Mouse (Mus musculus): ENCODE data around the gene Ddx39b. TPM values are rescaled to one million over a fixed set of nuclear protein-coding genes. Genes with fewer than 3 reads are reported as not detected.

The Ddx39b gene
- total and polyA plus RNA-seq, 3 experiments, result 208 to 411 (median 242) TPM

GRCm38 (mm10) chr17:35205380-35205769, 36.2 kb upstream of the Ddx39b start:
- Histone ChIP-seq H3K4me2 (ENCODE audit: insufficient read depth, low read depth, poor library complexity, severe bottlenecking) (peak overlapping the region; percentile 23), H3K4me1 (ENCODE audit: control insufficient read depth in 1 of 2, insufficient read depth in 2 of 2) (peaks cover 22 to 72% of the 10 kb centered on the region in 2 experiments)
- TF ChIP-seq ZKSCAN1 (IDR thresholded peaks at IDR 0.05; ENCODE audit: borderline replicate concordance, low read depth, low read length), result no peak
- peak; percentile 40; the same call in 1 of the 2 replicates for TF ChIP-seq BHLHE40 (IDR thresholded peaks at IDR 0.05; ENCODE audit: low read depth, low read length)
- TF ChIP-seq SMC3 (IDR thresholded peaks at IDR 0.05; ENCODE audit: low read depth, low read length), result no peak
- TF ChIP-seq CHD1 (IDR thresholded peaks at IDR 0.05; ENCODE audit: low read depth, low read length), result no peak
- TF ChIP-seq NRF1 (IDR thresholded peaks at IDR 0.05; ENCODE audit: low read depth, low read length), result no peak
- TF ChIP-seq POLR2AphosphoS2 (IDR thresholded peaks at IDR 0.05; ENCODE audit: low read depth, low read length), result no peak
- peak; percentile 48 for TF ChIP-seq ZNF384 (IDR thresholded peaks at IDR 0.05; ENCODE audit: low read depth, low read length)
- no peak for TF ChIP-seq SIN3A (IDR thresholded peaks at IDR 0.05; ENCODE audit: low read length)
- no peak for TF ChIP-seq E2F4 (IDR thresholded peaks at IDR 0.05; ENCODE audit: insufficient replicate concordance, low read depth, low read length)
- TF ChIP-seq ETS1 (conservative IDR thresholded peaks at IDR 0.05; ENCODE audit: low read depth, low read length), result 0 out of 2 replicates have a peak, but pooled peaks have one; percentile 7
- TF ChIP-seq MEF2A (IDR thresholded peaks at IDR 0.05; ENCODE audit: borderline replicate concordance, low read depth, low read length), result no peak
- TF ChIP-seq TCF12 (IDR thresholded peaks at IDR 0.05; ENCODE audit: low read depth, low read length), result 0 out of 2 replicates have a peak, but pooled peaks have one; percentile 8
- TF ChIP-seq MAX (IDR thresholded peaks at IDR 0.05; ENCODE audit: low read length), result peak; percentile 29; the same call in 1 of the 2 replicates

GRCm38 (mm10) chr17:35209785-35210535, 31.6 kb upstream of the Ddx39b start:
- H3K27ac ChIP-seq (ENCODE audit: insufficient read depth, low read depth), result peak overlapping the region; percentile 97
- no peaks in the 10 kb centered on the region for H3K79me2 ChIP-seq (replicated peaks; ENCODE audit: control insufficient read depth, extremely low read depth, insufficient read depth, poor library complexity, severe bottlenecking)
- H3K36me3 ChIP-seq (replicated peaks in 1 of 2; ENCODE audit: control insufficient read depth in 1 of 2, insufficient read depth in 1 of 2, low read length in 1 of 2), result no peaks in the 10 kb centered on the region
- peaks cover 28 to 80% of the 10 kb centered on the region in 2 experiments for H3K4me1 ChIP-seq (ENCODE audit: control insufficient read depth in 1 of 2, insufficient read depth in 2 of 2)
- peak overlapping the region; percentile 72 for H3K4me2 ChIP-seq (ENCODE audit: insufficient read depth, low read depth, poor library complexity, severe bottlenecking)
- no peak overlapping the region for H3K4me3 ChIP-seq (replicated peaks in 1 of 3; ENCODE audit: low read depth in 2 of 3, low read length in 2 of 3, poor library complexity in 1 of 3)
- DNase-seq (ENCODE audit: extremely low read depth), result peak; percentile 94
- no peaks in the 10 kb centered on the region for H3K27me3 ChIP-seq (replicated peaks)
- H3K9ac ChIP-seq (ENCODE audit: insufficient read depth, low read depth), result peak overlapping the region; percentile 62
- dilution Hi-C loops (cut with MboI; ENCODE audit: extremely low pct_ligation_motif_present, extremely low pct_unique_long_range_greater_than_20kb, low sequenced_read_pairs), result no loop called here
- in situ Hi-C loops (cut with MboI; ENCODE audit: low pct_ligation_motif_present, low pct_unique_long_range_greater_than_20kb, low sequenced_read_pairs), result no loop called here
- no peaks in the 10 kb centered on the region for H3K9me3 ChIP-seq (replicated peaks; ENCODE audit: low read length)
- TF ChIP-seq MAX (IDR thresholded peaks at IDR 0.05; ENCODE audit: low read length) (peak; percentile 89), RAD21 (IDR thresholded peaks at IDR 0.05; ENCODE audit: low read depth, low read length) (no peak; the same call in none of the 2 replicates), MEF2A (IDR thresholded peaks at IDR 0.05; ENCODE audit: borderline replicate concordance, low read depth, low read length) (peak; percentile 93), E2F4 (IDR thresholded peaks at IDR 0.05; ENCODE audit: insufficient replicate concordance, low read depth, low read length) (0 out of 2 replicates have a peak, but pooled peaks have one; percentile 14), IRF4 (IDR thresholded peaks at IDR 0.05; ENCODE audit: low read depth, low read length) (peak; percentile 92), MXI1 (IDR thresholded peaks at IDR 0.05; ENCODE audit: low read depth, low read length) (peak; percentile 85), TCF12 (IDR thresholded peaks at IDR 0.05; ENCODE audit: low read depth, low read length) (peak; percentile 95), POLR2A (IDR thresholded peaks at IDR 0.05; ENCODE audit: low read depth, low read length) (peak; percentile 46), KAT2A (IDR thresholded peaks at IDR 0.05; ENCODE audit: insufficient replicate concordance, low read length) (0 out of 2 replicates have a peak, but pooled peaks have one; percentile 64), CTCF (conservative IDR thresholded peaks at IDR 0.05 in 1 of 2, IDR thresholded peaks at IDR 0.05 in 1 of 2; ENCODE audit: low read depth in 2 of 2, low read length in 2 of 2) (no peak), ZC3H11A (IDR thresholded peaks at IDR 0.05; ENCODE audit: low read depth, low read length) (no peak), USF2 (conservative IDR thresholded peaks at IDR 0.05; ENCODE audit: low read depth, low read length) (no peak), JUN (IDR thresholded peaks at IDR 0.05; ENCODE audit: insufficient read depth, low read depth, low read length) (peak; percentile 62), NRF1 (IDR thresholded peaks at IDR 0.05; ENCODE audit: low read depth, low read length) (0 out of 2 replicates have a peak, but pooled peaks have one; percentile 32), ETS1 (conservative IDR thresholded peaks at IDR 0.05; ENCODE audit: low read depth, low read length) (peak; percentile 99), RCOR1 (conservative IDR thresholded peaks at IDR 0.05; ENCODE audit: low read depth, low read length) (peak; percentile 97), SMC3 (IDR thresholded peaks at IDR 0.05; ENCODE audit: low read depth, low read length) (peak; percentile 43), SIN3A (IDR thresholded peaks at IDR 0.05; ENCODE audit: low read length) (peak; percentile 92), ZKSCAN1 (IDR thresholded peaks at IDR 0.05; ENCODE audit: borderline replicate concordance, low read depth, low read length) (no peak), CHD2 (IDR thresholded peaks at IDR 0.05; ENCODE audit: low read length) (peak; percentile 93), PAX5 (IDR thresholded peaks at IDR 0.05; ENCODE audit: low read length) (no peak), ZNF384 (IDR thresholded peaks at IDR 0.05; ENCODE audit: low read depth, low read length) (peak; percentile 51), ZMIZ1 (IDR thresholded peaks at IDR 0.05; ENCODE audit: low read depth, low read length) (peak; percentile 52; the same call in 1 of the 2 replicates), MAFK (IDR thresholded peaks at IDR 0.05; ENCODE audit: insufficient replicate concordance, low read length) (peak; percentile 82), GABPA (IDR thresholded peaks at IDR 0.05; ENCODE audit: insufficient replicate concordance, low read depth, low read length) (no peak)

More at GRCm38 (mm10) chr17:35205380-35205769, 36.2 kb upstream of the Ddx39b start:
- dilution Hi-C loops (cut with MboI; ENCODE audit: extremely low pct_ligation_motif_present, extremely low pct_unique_long_range_greater_than_20kb, low sequenced_read_pairs) (no loop called here), in situ Hi-C loops (cut with MboI; ENCODE audit: low pct_ligation_motif_present, low pct_unique_long_range_greater_than_20kb, low sequenced_read_pairs) (no loop called here)
- Histone ChIP-seq H3K27ac (ENCODE audit: insufficient read depth, low read depth) (peak overlapping the region; percentile 16; the same call in 1 of the 2 replicates), H3K4me3 (replicated peaks in 1 of 3; ENCODE audit: low read depth in 2 of 3, low read length in 2 of 3, poor library complexity in 1 of 3) (peak overlapping the region; percentile 2 to 51 (median 38)), H3K9ac (ENCODE audit: insufficient read depth, low read depth) (peak overlapping the region; percentile 1; the same call in 1 of the 2 replicates), H3K27me3 (replicated peaks) (no peaks in the 10 kb centered on the region), H3K36me3 (replicated peaks in 1 of 2; ENCODE audit: control insufficient read depth in 1 of 2, insufficient read depth in 1 of 2, low read length in 1 of 2) (peaks cover 0 to under 1% of the 10 kb centered on the region in 2 experiments), H3K79me2 (replicated peaks; ENCODE audit: control insufficient read depth, extremely low read depth, insufficient read depth, poor library complexity, severe bottlenecking) (peaks cover 13% of the 10 kb centered on the region), H3K9me3 (replicated peaks; ENCODE audit: low read length) (no peaks in the 10 kb centered on the region)
- peak; percentile 75 for DNase-seq (ENCODE audit: extremely low read depth)

Data from CH12.LX (cell line).